Mouse (Mus musculus): ENCODE measurements around the gene Nkrf.

The Nkrf gene

DNA sequence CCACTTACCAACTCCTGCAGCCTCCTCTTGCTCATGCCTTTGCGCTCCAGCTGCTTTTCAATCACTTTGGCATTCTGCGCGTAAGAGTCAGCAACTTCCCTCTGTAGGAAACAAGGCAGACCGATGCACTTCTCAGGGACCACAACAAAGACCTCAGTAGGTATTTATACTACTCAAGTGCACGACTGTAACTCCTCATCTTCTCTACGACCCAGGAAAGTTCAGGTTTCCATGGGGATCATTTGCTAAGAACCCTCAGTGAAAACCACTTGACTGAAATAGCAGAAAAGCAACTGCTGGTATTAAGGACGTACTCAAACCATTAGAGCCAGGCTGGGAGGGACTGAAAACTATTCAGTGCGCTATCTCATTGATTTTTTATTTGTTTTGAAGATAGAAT lies 50.1 kb downstream of the Nkrf start:
- no peak for DNase-seq (ENCODE audit: low spot score)

DNA sequence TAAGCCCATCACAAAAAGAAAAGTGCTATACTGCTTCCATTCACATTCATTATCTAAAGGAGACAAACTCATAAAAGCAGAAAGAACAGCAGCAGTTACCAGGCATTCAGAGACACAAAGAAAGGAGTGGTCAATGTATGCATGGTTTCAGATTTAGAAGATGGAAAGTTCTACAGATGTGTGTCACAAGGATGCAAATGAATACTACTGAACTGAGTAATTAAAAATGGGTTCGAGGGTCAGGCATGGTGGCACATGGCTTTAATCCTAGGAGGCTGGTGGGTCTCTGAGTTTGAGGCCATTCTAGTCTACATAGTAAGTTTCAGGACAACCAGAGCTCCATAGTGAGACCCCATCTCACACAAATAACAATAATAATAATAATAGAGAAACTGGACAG lies 55.5 kb downstream of the Nkrf start:
- DNase-seq (ENCODE audit: low spot score) = no peak

DNA sequence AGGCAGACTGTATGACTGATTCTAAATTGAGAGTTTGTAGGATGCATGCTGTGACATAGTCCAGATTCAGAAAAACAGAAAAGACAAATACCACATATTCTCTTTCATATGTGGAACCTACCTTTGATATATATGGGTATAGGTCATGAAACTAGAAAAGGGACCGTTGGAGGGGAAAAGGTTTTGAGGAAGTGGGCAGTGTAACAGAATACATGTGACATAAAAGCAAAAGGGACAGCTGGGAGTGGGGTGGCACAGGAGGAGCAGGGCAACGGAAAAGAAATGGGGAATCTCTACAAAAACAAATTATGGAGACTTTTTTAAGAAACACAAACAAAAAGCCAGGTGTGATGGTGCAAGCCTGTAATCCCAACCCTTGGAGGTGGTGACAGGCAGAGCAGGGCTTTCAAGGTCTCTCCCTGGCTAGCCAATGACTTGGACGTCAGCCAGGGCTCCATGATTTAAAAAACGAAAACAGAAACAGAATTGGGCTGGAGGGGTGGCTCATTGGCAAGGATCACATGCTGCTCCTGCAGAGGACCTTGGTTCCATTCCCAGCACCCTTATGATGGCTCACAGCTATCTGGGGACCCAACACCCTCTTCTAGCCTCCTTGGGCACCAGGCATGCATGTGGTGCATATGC lies 59.2 kb downstream of the Nkrf start:
- no peak for DNase-seq (ENCODE audit: low spot score)

DNA sequence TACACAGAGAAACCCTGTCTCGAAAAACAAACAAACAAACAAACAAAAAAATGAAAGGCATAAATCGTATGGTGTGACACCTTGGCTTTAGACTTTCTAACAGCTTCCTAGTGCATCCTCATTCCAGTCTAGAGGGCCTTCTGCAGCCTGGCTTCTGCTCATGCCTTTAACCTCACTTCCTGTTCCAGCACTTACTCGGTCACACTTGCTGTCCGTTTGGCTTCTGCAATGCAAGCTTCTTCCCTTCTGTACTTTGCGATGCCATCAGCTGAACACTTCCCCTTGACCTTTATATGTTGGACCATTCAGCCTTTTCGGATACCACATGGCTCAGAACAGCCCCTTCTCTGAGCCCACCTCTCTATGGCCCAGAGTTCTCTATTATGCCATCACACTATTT lies 61.0 kb downstream of the Nkrf start:
- no peak for DNase-seq (ENCODE audit: low spot score)

DNA sequence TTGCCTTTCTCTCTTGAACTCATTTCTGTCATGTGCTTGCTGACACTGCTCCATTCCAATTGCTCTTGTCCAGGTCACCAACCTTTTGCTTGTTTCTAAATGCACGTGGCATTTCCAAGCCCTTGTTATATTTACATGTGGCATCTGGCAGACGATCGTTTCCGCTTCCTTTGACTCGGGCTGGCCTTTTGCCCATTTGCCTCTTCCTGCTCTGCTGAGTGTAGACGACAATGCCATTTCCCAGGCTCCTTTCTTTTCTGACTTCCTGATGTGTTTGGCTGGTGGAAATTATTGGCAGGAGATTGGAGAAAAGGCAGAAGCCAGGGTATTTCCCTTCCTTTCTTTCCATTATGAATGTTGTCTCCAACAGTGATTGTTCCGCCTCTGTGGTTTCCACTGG lies 63.3 kb downstream of the Nkrf start:
- DNase-seq (ENCODE audit: low spot score) = no peak

All from ovary, adult 18-20 months (tissue).